Comparison of ENCODE assay signal across 8 mouse cellular contexts in the genomic region with DNA sequence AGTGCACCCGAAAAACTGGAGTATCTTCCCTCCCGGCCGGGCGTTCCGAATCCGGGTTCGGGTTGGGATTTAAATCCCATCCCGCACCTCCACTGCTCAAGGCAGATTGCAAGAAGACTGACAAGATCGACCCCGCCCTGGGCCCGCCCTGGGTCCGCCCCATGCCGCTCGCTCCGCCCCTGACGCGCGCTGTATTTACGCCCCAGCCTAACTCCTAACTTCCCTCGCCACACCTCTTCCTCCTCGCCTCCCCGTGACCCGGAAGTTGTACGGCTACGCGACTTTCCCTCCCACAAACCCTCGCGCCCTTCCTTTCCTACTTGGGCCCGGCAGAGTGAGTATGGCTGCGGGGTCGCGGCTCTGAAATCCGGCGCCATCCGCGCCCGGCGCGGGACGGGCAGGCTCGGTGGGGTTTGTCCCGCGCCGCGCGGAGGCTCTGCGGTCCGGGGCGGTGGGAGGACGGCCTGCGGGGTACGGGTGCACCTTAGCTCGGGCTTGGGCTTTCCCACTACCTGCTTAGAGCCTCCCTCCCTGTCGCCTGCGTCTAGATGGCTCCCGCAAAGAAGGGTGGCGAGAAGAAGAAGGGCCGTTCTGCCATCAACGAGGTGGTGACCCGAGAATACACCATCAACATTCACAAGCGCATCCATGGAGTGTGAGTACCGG. TPM values are rescaled to one million over a fixed set of nuclear protein-coding genes. Genes with fewer than 3 reads are reported as not detected.
DNase-seq lines count a peak whose midpoint lies in the region; ATAC-seq and TF ChIP-seq lines count a peak whose summit lies in the region.

A gene (plus strand): TSS at position 242 of the 666 bp plus-strand sequence.

- peak within 1 kb of the TSS; percentile 84 for H3K4me2 ChIP-seq in kidney, embryonic 14.5 days (replicated peaks; ENCODE audit: low read depth, low read length)
- H3K4me2 ChIP-seq in limb, embryonic 15.5 days, result peak within 1 kb of the TSS; percentile 66

- peak; percentile 96 for DNase-seq in A20 (ENCODE audit: low read depth, low spot score)
- DNase-seq in heart, adult 9 months (ENCODE audit: low spot score in 2 of 2), result peak; percentile 97 to 99
- DNase-seq in monocyte, adult 2 months (ENCODE audit: low read depth in 1 of 2, low spot score in 2 of 2), result peak; percentile 86 to 95
- peak; percentile 97 to 98 for DNase-seq in spleen, postnatal 36 days (ENCODE audit: low spot score in 2 of 2)

- H3K4me3 ChIP-seq in bone marrow macrophage, adult 2 months (ENCODE audit: insufficient read depth, low read length), result peak within 1 kb of the TSS; percentile 95
- H3K4me3 ChIP-seq in embryonic fibroblast, embryonic 13.5 days (ENCODE audit: insufficient read depth, low read length), result peak within 1 kb of the TSS; percentile 96
- peak within 1 kb of the TSS; percentile 98 for H3K4me3 ChIP-seq in kidney, embryonic 14.5 days (ENCODE audit: low read length)
- peak within 1 kb of the TSS; percentile 63 for H3K4me3 ChIP-seq in limb, embryonic 15.5 days

- no peaks in the 10 kb centered on the region for H3K27me3 ChIP-seq in kidney, embryonic 14.5 days (ENCODE audit: control insufficient read depth, insufficient read depth, low read length)
- no peaks in the 10 kb centered on the region for H3K27me3 ChIP-seq in limb, embryonic 15.5 days

- H3K9me3 ChIP-seq in kidney, embryonic 14.5 days (ENCODE audit: control insufficient read depth, low read length), result no peaks in the 10 kb centered on the region
- no peaks in the 10 kb centered on the region for H3K9me3 ChIP-seq in limb, embryonic 15.5 days

- H3K4me1 ChIP-seq in bone marrow macrophage, adult 2 months (ENCODE audit: control insufficient read depth, insufficient read depth, low read length), result peaks cover 13% of the 10 kb centered on the region
- H3K4me1 ChIP-seq in embryonic fibroblast, embryonic 13.5 days (ENCODE audit: control insufficient read depth, insufficient read depth, low read length), result 0 out of 2 replicates have a peak, but pooled peaks cover 2% of the 10 kb centered on the region
- peaks cover 6% of the 10 kb centered on the region; the same call in 1 of the 2 replicates for H3K4me1 ChIP-seq in kidney, embryonic 14.5 days (ENCODE audit: control insufficient read depth, insufficient read depth, low read length)
- H3K4me1 ChIP-seq in limb, embryonic 15.5 days, result peaks cover 15% of the 10 kb centered on the region

- peaks cover 38% of the 10 kb centered on the region for H3K36me3 ChIP-seq in kidney, embryonic 14.5 days (ENCODE audit: control insufficient read depth, insufficient read depth, low read length)
- H3K36me3 ChIP-seq in limb, embryonic 15.5 days, result peaks cover 37% of the 10 kb centered on the region

- ATAC-seq in kidney, embryonic 14.5 days (ENCODE audit: low FRiP score, low TSS enrichment), result peak; percentile 99
- ATAC-seq in limb, embryonic 15.5 days (ENCODE audit: insufficient number of reproducible peaks, low FRiP score, low TSS enrichment, low read depth), result peak; percentile 99

- WGBS in kidney, embryonic 14.5 days, result 0% methylated on average over 59 of the region's 62 CpGs
- under 1% methylated on average over 60 of the region's 62 CpGs for WGBS in limb, embryonic 15.5 days

- no peak for TF ChIP-seq CTCF in bone marrow macrophage, adult 2 months (IDR thresholded peaks at IDR 0.05; ENCODE audit: low read depth, low read length)
- TF ChIP-seq CTCF in embryonic fibroblast, embryonic 13.5 days (IDR thresholded peaks at IDR 0.05; ENCODE audit: borderline replicate concordance, insufficient read depth, low read length), result no peak

- TF ChIP-seq POLR2A in bone marrow macrophage, adult 2 months (IDR thresholded peaks at IDR 0.05; ENCODE audit: borderline replicate concordance, low read depth, low read length), result no peak
- peak; percentile 87 for TF ChIP-seq POLR2A in embryonic fibroblast, embryonic 13.5 days (IDR thresholded peaks at IDR 0.05; ENCODE audit: low read depth, low read length)

- peak within 1 kb of the TSS; percentile 98 for H3K9ac ChIP-seq in kidney, embryonic 14.5 days (ENCODE audit: low read depth, low read length)
- H3K9ac ChIP-seq in limb, embryonic 15.5 days, result peak within 1 kb of the TSS; percentile 88

- peak within 1 kb of the TSS; percentile 56 for H3K27ac ChIP-seq in bone marrow macrophage, adult 2 months (ENCODE audit: insufficient read depth, low read depth, low read length)
- peak within 1 kb of the TSS; percentile 34; the same call in 1 of the 2 replicates for H3K27ac ChIP-seq in embryonic fibroblast, embryonic 13.5 days (ENCODE audit: insufficient read depth, low read length)
- H3K27ac ChIP-seq in kidney, embryonic 14.5 days (ENCODE audit: low read depth, low read length), result peak within 1 kb of the TSS; percentile 85
- H3K27ac ChIP-seq in limb, embryonic 15.5 days, result peak within 1 kb of the TSS; percentile 95

RNA-seq across cellular contexts. Expression of the gene that starts here (rescaled TPM):
- 950 and 963 TPM in 2 replicates for polyA plus RNA-seq in bone marrow macrophage, adult 2 months (2012; ENCODE audit: insufficient read depth, insufficient read length, missing spikeins)
- 1,424 and 1,489 TPM in 2 replicates for polyA plus RNA-seq in embryonic fibroblast, embryonic 13.5 days (2011; ENCODE audit: insufficient read length, low read depth, missing spikeins)
- polyA plus RNA-seq in kidney, embryonic 14.5 days (2014; fragmentation: Nextera tagmentation; extraction: Ambion mirVana), result 756 and 1,061 TPM in 2 replicates
- polyA plus RNA-seq in limb, embryonic 15.5 days (2015; fragmentation: Nextera tagmentation; extraction: Ambion mirVana), result 393 and 551 TPM in 2 replicates

Comparison
In these comparisons a context has a peak if more than half of its experiments do, and no peak if none do; other contexts are left out.
1. Peak in every context shown above with its lines: DNase-seq, ATAC-seq, H3K4me3 ChIP-seq and H3K27ac ChIP-seq.
2. H3K27ac ChIP-seq: peak in every context shown above with its lines; median percentile 95 in limb, embryonic 15.5 days; 85 in kidney, embryonic 14.5 days; 56 in bone marrow macrophage, adult 2 months; 34 in embryonic fibroblast, embryonic 13.5 days.